Mouse (Mus musculus): ENCODE results near the gene Taok3.

DNA sequence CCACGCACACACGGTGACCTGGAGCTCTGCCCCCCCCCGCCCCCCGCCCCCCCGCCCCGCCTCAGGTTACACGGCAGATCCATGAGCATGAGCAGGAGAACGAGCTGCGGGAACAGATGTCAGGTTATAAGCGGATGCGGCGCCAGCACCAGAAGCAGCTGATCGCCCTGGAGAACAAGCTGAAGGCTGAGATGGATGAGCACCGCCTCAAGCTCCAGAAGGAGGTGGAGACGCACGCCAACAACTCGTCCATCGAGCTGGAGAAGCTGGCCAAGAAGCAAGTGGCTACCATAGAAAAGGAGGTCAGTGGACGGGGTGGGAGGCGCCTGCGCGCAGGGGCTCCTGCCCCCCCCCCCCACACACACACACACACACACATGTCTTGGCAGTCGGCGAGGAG, 130.9 kb downstream of the Taok3 start:
- no peak for TF ChIP-seq CTCF (IDR thresholded peaks at IDR 0.05; ENCODE audit: control insufficient read depth, insufficient read depth, insufficient read length)
- TF ChIP-seq CEBPB (IDR thresholded peaks at IDR 0.05; ENCODE audit: low read depth): no peak
- TF ChIP-seq USF1 (IDR thresholded peaks at IDR 0.05; ENCODE audit: low read depth): no peak
- TF ChIP-seq MAX (IDR thresholded peaks at IDR 0.05): no peak
